Mouse (Mus musculus) E14TG2a.4 (cell line): Measurements from ENCODE around the gene Celsr1.

Experiments used
- H3K27me3 ChIP-seq: 2 replicates; pipeline ENCODE4 v1.6.1; 2014; ENCODE audit warnings: low read length, control low read depth; ENCODE audit not compliant: insufficient read depth
- H3K36me3 ChIP-seq: 2 replicates; pipeline ENCODE4 v1.6.1; 2014; ENCODE audit warnings: low read length, control low read depth; ENCODE audit not compliant: insufficient read depth
- H3K4me1 ChIP-seq: replicated peaks from 2 replicates; pipeline ENCODE4 v1.6.1; 2014; ENCODE audit warnings: low read depth, low read length, control low read depth
- H3K4me3 ChIP-seq: replicated peaks from 2 replicates; pipeline ENCODE4 v1.5.1; 2014; ENCODE audit warnings: mild to moderate bottlenecking, low read length
- H3K9me3 ChIP-seq: 2 replicates; pipeline ENCODE4 v1.6.1; 2014; ENCODE audit warnings: low read length, control low read depth
- CTCF ChIP-seq: conservative IDR thresholded peaks from 2 replicates; pipeline ENCODE4 v1.5.1; 2014; ENCODE audit warnings: low read length
- NANOG ChIP-seq: IDR thresholded peaks from 2 replicates; pipeline ENCODE4 v1.6.1; 2014; ENCODE audit warnings: borderline replicate concordance, low read length, mixed read lengths
- POU5F1 ChIP-seq: IDR thresholded peaks from 2 replicates; pipeline ENCODE4 v1.6.1; 2014; ENCODE audit warnings: low read length, borderline replicate concordance

Celsr1 gene

GRCm38 (mm10) chr15:85900801-85901200 lies 132.8 kb downstream of the Celsr1 start:
- H3K27me3 ChIP-seq: no peaks in the 10 kb centered on the region
- peak overlapping the region; percentile 59 for H3K4me3 ChIP-seq
- H3K9me3 ChIP-seq: no peaks in the 10 kb centered on the region
- peaks cover 54% of the 10 kb centered on the region for H3K36me3 ChIP-seq
- H3K4me1 ChIP-seq: peaks cover 48% of the 10 kb centered on the region
- TF ChIP-seq POU5F1 (no peak), CTCF (no peak), NANOG (no peak)

- TF ChIP-seq NANOG: no peak
- no peak for TF ChIP-seq POU5F1
- TF ChIP-seq CTCF: no peak
- Histone ChIP-seq H3K4me1 (peaks cover 48% of the 10 kb centered on the region), H3K36me3 (peaks cover 56% of the 10 kb centered on the region), H3K27me3 (no peaks in the 10 kb centered on the region), H3K9me3 (no peaks in the 10 kb centered on the region), H3K4me3 (0 out of 2 replicates have a peak overlapping the region, but pooled peaks have one; percentile 59)
Measured at GRCm38 (mm10) chr15:85900318-85900717, 133.3 kb downstream of the Celsr1 start.

GRCm38 (mm10) chr15:85899396-85899795 lies 134.2 kb downstream of the Celsr1 start:
- Histone ChIP-seq H3K4me3 (no peak overlapping the region), H3K9me3 (no peaks in the 10 kb centered on the region), H3K36me3 (peaks cover 65% of the 10 kb centered on the region), H3K4me1 (peaks cover 45% of the 10 kb centered on the region), H3K27me3 (no peaks in the 10 kb centered on the region)
- TF ChIP-seq CTCF (no peak), NANOG (no peak)

DNA sequence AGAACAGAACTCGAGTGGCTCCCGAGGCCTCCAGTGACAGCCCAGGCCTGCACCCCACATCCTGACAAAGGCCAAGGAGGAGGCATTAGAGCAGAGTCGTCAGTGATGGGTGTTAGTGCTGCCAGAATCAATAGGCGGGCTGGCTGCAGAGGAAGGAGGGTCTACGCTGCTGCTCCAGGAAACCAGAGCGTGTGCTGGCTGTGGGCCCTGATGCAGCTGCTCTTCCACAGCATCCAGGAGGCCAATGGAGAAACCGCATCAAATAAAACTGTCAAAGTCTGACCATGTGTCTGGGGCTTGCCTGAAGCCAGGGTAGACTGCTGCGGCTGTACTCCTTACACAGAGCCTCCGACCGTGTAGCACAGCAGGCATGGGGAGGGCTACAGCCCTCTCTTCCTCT lies 136.5 kb downstream of the Celsr1 start:
- Histone ChIP-seq H3K9me3 (no peaks in the 10 kb centered on the region), H3K36me3 (peaks cover 86% of the 10 kb centered on the region), H3K4me1 (peaks cover 31% of the 10 kb centered on the region), H3K4me3 (no peak overlapping the region), H3K27me3 (no peaks in the 10 kb centered on the region)
- no peak for TF ChIP-seq NANOG
- no peak for TF ChIP-seq CTCF
- TF ChIP-seq POU5F1: no peak

GRCm38 (mm10) chr15:85896284-85896683 lies 137.3 kb downstream of the Celsr1 start:
- TF ChIP-seq CTCF (peak; percentile 87), POU5F1 (no peak), NANOG (no peak)
- Histone ChIP-seq H3K9me3 (no peaks in the 10 kb centered on the region), H3K4me3 (no peak overlapping the region), H3K27me3 (no peaks in the 10 kb centered on the region), H3K4me1 (peaks cover 22% of the 10 kb centered on the region), H3K36me3 (peaks cover 88% of the 10 kb centered on the region)

DNA sequence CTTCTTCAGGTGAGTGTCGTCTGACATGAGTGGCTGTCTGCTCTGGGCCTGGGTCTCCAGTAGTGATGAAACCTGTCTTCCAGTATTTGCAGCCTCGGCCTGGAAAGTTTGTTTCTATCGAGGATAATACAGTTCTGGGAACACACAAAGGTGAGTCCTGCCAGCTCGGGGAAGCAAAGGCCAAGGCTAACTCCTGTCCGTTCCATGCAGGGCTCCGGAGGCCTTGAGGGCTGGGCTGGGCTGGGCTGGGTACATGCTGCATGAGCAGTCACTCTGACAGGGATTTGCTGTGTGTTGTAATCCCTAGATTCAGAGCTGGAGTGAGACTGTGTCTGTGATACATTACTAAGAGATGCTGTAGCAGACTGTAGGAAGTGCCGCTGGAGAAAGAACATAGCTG lies 139.7 kb downstream of the Celsr1 start:
- no peaks in the 10 kb centered on the region for H3K27me3 ChIP-seq
- H3K9me3 ChIP-seq: no peaks in the 10 kb centered on the region
- TF ChIP-seq NANOG: no peak
- no peak for TF ChIP-seq CTCF
- no peak for TF ChIP-seq POU5F1
- H3K36me3 ChIP-seq: peaks cover 88% of the 10 kb centered on the region
- H3K4me3 ChIP-seq: no peak overlapping the region
- peaks cover 2% of the 10 kb centered on the region; the same call in 1 of the 2 replicates for H3K4me1 ChIP-seq

- no peak overlapping the region for H3K4me3 ChIP-seq
- no peaks in the 10 kb centered on the region for H3K9me3 ChIP-seq
- peaks cover 75% of the 10 kb centered on the region for H3K36me3 ChIP-seq
- no peaks in the 10 kb centered on the region for H3K27me3 ChIP-seq
- H3K4me1 ChIP-seq: peaks cover 2% of the 10 kb centered on the region; the same call in 1 of the 2 replicates
- TF ChIP-seq CTCF (no peak), POU5F1 (no peak), NANOG (no peak)
Measured at GRCm38 (mm10) chr15:85892498-85893118, 141.0 kb downstream of the Celsr1 start.

DNA sequence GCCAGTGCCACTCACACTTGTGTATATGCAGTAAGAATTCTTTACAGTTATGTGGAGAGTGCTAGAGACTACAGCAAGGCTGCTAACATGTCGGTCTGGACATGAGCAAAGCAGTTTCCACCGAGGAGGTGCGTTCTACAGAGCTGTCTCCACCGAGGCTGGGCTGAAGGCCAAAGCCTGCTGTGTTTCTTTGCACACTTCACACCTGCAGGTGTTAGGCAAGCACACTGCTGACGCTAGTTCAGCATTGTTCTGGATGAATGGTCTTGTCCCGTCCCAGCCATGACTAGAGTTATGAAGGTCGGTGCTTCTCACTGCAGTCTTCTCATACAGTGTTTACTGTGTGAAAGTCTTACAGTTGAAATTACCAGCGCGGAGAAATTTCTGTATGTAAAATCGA lies 141.6 kb downstream of the Celsr1 start:
- no peak for TF ChIP-seq POU5F1
- no peak for TF ChIP-seq NANOG
- TF ChIP-seq CTCF: no peak
- Histone ChIP-seq H3K36me3 (peaks cover 69% of the 10 kb centered on the region), H3K4me1 (peaks cover 2% of the 10 kb centered on the region; the same call in 1 of the 2 replicates), H3K27me3 (no peaks in the 10 kb centered on the region), H3K4me3 (no peak overlapping the region), H3K9me3 (no peaks in the 10 kb centered on the region)

GRCm38 (mm10) chr15:85889235-85889634 lies 144.3 kb downstream of the Celsr1 start:
- TF ChIP-seq POU5F1 (no peak), NANOG (no peak), CTCF (no peak)
- Histone ChIP-seq H3K4me3 (no peak overlapping the region), H3K9me3 (no peaks in the 10 kb centered on the region), H3K36me3 (peaks cover 72% of the 10 kb centered on the region), H3K27me3 (no peaks in the 10 kb centered on the region), H3K4me1 (peaks cover 2% of the 10 kb centered on the region; the same call in 1 of the 2 replicates)
